In the genomic region with DNA sequence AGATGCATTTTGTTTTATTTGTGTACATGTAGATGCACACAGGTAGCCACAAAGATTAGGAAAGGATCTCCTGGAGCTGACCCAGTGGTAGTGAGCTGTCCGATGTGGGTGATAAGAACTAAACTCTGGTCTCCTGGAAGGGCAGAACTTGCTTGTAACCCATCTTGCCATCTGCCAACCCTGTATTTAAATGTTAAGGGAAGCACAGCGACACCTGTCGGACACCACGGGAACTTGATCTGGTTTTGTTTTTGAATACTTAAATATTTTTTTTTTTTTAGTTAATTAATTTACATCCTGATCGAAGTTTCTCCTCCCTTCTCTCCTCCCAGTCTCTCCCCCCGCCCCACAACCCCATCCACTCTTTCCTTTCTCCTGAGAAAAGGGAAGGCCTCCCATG, we compare ENCODE assay signal across 8 mouse cellular contexts. TPM values are rescaled to one million over a fixed set of nuclear protein-coding genes. Genes with fewer than 3 reads are reported as not detected.
DNase-seq lines count a peak whose midpoint lies in the region; ATAC-seq and TF ChIP-seq lines count a peak whose summit lies in the region.

No protein-coding gene starts in this region.

- H3K27me3 ChIP-seq in hindbrain, embryonic 11.5 days (ENCODE audit: control insufficient read depth, insufficient read depth, low read length) = no peaks in the 10 kb centered on the region
- no peaks in the 10 kb centered on the region for H3K27me3 ChIP-seq in hindbrain, embryonic 16.5 days (replicated peaks; ENCODE audit: control insufficient read depth, insufficient read depth, low read length)
- H3K27me3 ChIP-seq in ES-Bruce4 (ENCODE audit: control insufficient read depth, insufficient read depth, low read length, poor library complexity, severe bottlenecking) = no peaks in the 10 kb centered on the region

- peak; percentile 27 for TF ChIP-seq CTCF in ES-Bruce4 (IDR thresholded peaks at IDR 0.05; ENCODE audit: low read depth, low read length)
- TF ChIP-seq CTCF in layer of hippocampus, adult 2 months (conservative IDR thresholded peaks at IDR 0.05) = peak; percentile 91

- no peak for ATAC-seq in hindbrain, embryonic 11.5 days (ENCODE audit: low FRiP score)
- no peak for ATAC-seq in hindbrain, embryonic 16.5 days
- peak; percentile 87 for ATAC-seq in megakaryocyte progenitor cell, adult 5-6 weeks (replicated peaks; ENCODE audit: poor library complexity)

- TF ChIP-seq EP300 in ES-Bruce4 (IDR thresholded peaks at IDR 0.05; ENCODE audit: insufficient read depth, low read depth, low read length) = no peak

- no peak overlapping the region for H3K4me2 ChIP-seq in hindbrain, embryonic 11.5 days (replicated peaks; ENCODE audit: low read depth, low read length)
- no peak overlapping the region for H3K4me2 ChIP-seq in hindbrain, embryonic 16.5 days (ENCODE audit: low read length)

- no peak overlapping the region for H3K4me3 ChIP-seq in hindbrain, embryonic 11.5 days (ENCODE audit: low read depth, low read length)
- H3K4me3 ChIP-seq in hindbrain, embryonic 16.5 days (ENCODE audit: low read length) = no peak overlapping the region
- H3K4me3 ChIP-seq in ES-Bruce4 (ENCODE audit: low read depth, low read length) = no peak overlapping the region
- H3K4me3 ChIP-seq in layer of hippocampus, adult 2 months = no peak overlapping the region

- H3K4me1 ChIP-seq in hindbrain, embryonic 11.5 days (replicated peaks; ENCODE audit: control insufficient read depth, insufficient read depth, low read length) = no peaks in the 10 kb centered on the region
- no peaks in the 10 kb centered on the region for H3K4me1 ChIP-seq in hindbrain, embryonic 16.5 days (ENCODE audit: control insufficient read depth, insufficient read depth, low read depth, low read length)
- no peaks in the 10 kb centered on the region for H3K4me1 ChIP-seq in ES-Bruce4 (ENCODE audit: control insufficient read depth, insufficient read depth, low read length)

- no peak overlapping the region for H3K27ac ChIP-seq in hindbrain, embryonic 11.5 days (ENCODE audit: low read depth, low read length)
- no peak overlapping the region for H3K27ac ChIP-seq in hindbrain, embryonic 16.5 days (ENCODE audit: low read depth, low read length)
- no peak overlapping the region for H3K27ac ChIP-seq in ES-Bruce4 (ENCODE audit: insufficient read depth, low read length)
- no peak overlapping the region for H3K27ac ChIP-seq in layer of hippocampus, adult 2 months

- no peak overlapping the region for H3K9ac ChIP-seq in hindbrain, embryonic 11.5 days (ENCODE audit: low read depth, low read length)
- H3K9ac ChIP-seq in hindbrain, embryonic 16.5 days (ENCODE audit: low read depth, low read length) = no peak overlapping the region
- no peak overlapping the region for H3K9ac ChIP-seq in ES-Bruce4 (ENCODE audit: low read depth, poor library complexity, severe bottlenecking)

- no peaks in the 10 kb centered on the region for H3K36me3 ChIP-seq in hindbrain, embryonic 11.5 days (ENCODE audit: control insufficient read depth, insufficient read depth, low read length)
- H3K36me3 ChIP-seq in hindbrain, embryonic 16.5 days (ENCODE audit: control insufficient read depth, insufficient read depth, low read length) = no peaks in the 10 kb centered on the region
- no peaks in the 10 kb centered on the region for H3K36me3 ChIP-seq in ES-Bruce4 (ENCODE audit: control insufficient read depth, insufficient read depth, low read length, poor library complexity, severe bottlenecking)

- TF ChIP-seq POLR2A in ES-Bruce4 (IDR thresholded peaks at IDR 0.05; ENCODE audit: insufficient read depth, low read length) = no peak

- 16% methylated on average over 5 of the region's 6 CpGs for WGBS in hindbrain, embryonic 11.5 days
- 12% methylated on average over 6 of the region's 6 CpGs for WGBS in hindbrain, embryonic 16.5 days

- peak; percentile 79 for DNase-seq in hindbrain, embryonic 11.5 days (ENCODE audit: low spot score)
- peak; percentile 60 for DNase-seq in c-Kit-positive CD71-positive TER-119-positive erythroid progenitor cells, embryonic 14.5 days (ENCODE audit: low spot score)
- DNase-seq in gastrocnemius, adult 8-10 months (ENCODE audit: low spot score in 2 of 2) = peak; percentile 45 to 46
- DNase-seq in layer of hippocampus, adult 2 months (ENCODE audit: low spot score in 2 of 2) = peak; percentile 13 to 63
- DNase-seq in telencephalon, adult 2 months (ENCODE audit: low read depth, low spot score) = peak; percentile 40

- no peaks in the 10 kb centered on the region for H3K9me3 ChIP-seq in hindbrain, embryonic 11.5 days (ENCODE audit: control insufficient read depth, low read length)
- H3K9me3 ChIP-seq in hindbrain, embryonic 16.5 days (ENCODE audit: control insufficient read depth, low read length) = no peaks in the 10 kb centered on the region
- H3K9me3 ChIP-seq in ES-Bruce4 (replicated peaks; ENCODE audit: control insufficient read depth, insufficient read depth, low read length, poor library complexity, severe bottlenecking) = no peaks in the 10 kb centered on the region

RNA-seq across cellular contexts. Expression of a gene that starts 17.0 kb away (rescaled TPM):
- polyA plus RNA-seq in hindbrain, embryonic 11.5 days (2014; fragmentation: Nextera tagmentation; extraction: Ambion mirVana) = 268 and 275 TPM in 2 replicates
- polyA plus RNA-seq in hindbrain, embryonic 16.5 days (2015; fragmentation: Nextera tagmentation; extraction: Ambion mirVana) = 317 and 323 TPM in 2 replicates
- 75.2 and 77.5 TPM in 2 replicates for polyA plus RNA-seq in ES-Bruce4 (2011; ENCODE audit: insufficient read depth, insufficient read length, low read depth, missing spikeins)
- 100 to 1,000 TPM; 479 to 530 (median 494) TPM for total RNA-seq in gastrocnemius, adult 8-10 months (2022)
- total RNA-seq in layer of hippocampus, adult 2 months (2021) = 10 to 100 TPM; 88.3 to 92.3 TPM
- 23.1 and 27.3 TPM in 2 replicates for total RNA-seq in megakaryocyte progenitor cell, adult 5-6 weeks (2015)
- 20.0 and 20.4 TPM in 2 replicates for total RNA-seq in megakaryocyte progenitor cell, adult 5-6 weeks (2017)

Comparison
In these comparisons a context has a peak if more than half of its experiments do, and no peak if none do; other contexts are left out.
1. RNA of a gene that starts 17.0 kb away (total RNA-seq): 479 to 530 TPM in gastrocnemius, adult 8-10 months; 88.3 to 92.3 TPM in layer of hippocampus, adult 2 months and 20.0 to 27.3 TPM in megakaryocyte progenitor cell, adult 5-6 weeks; every median in the first group is over 4 times any median in the second.
2. Peak in every context shown above with its lines, with median percentiles within 50 percentile points of each other: DNase-seq.